Mouse (Mus musculus): ENCODE results near the gene C1qtnf6.

- TF ChIP-seq CTCF (IDR thresholded peaks at IDR 0.05; ENCODE audit: borderline replicate concordance, insufficient read depth, low read depth, low read length) (no peak), POLR2A (IDR thresholded peaks at IDR 0.05; ENCODE audit: borderline replicate concordance, insufficient read depth, low read length) (no peak)
Measured at GRCm38 (mm10) chr15:78530141-78530540, 1.1 kb downstream of the C1qtnf6 start.

Measured in cerebellum, adult 2 months (tissue).